8 mouse cellular contexts compared by ENCODE assay signal in genomic region chr6:4407748-4408147, GRCm38 (mm10).
DNase-seq lines count a peak whose midpoint lies in the region; ATAC-seq and TF ChIP-seq lines count a peak whose summit lies in the region.

No protein-coding gene starts in this region.

- H3K27me3 ChIP-seq in hindbrain, embryonic 11.5 days (ENCODE audit: control insufficient read depth, insufficient read depth, low read length) = no peaks in the 10 kb centered on the region
- H3K27me3 ChIP-seq in hindbrain, embryonic 10.5 days (ENCODE audit: insufficient read depth, poor library complexity, severe bottlenecking) = no peaks in the 10 kb centered on the region

- no peaks in the 10 kb centered on the region for H3K9me3 ChIP-seq in hindbrain, embryonic 11.5 days (ENCODE audit: control insufficient read depth, low read length)
- no peaks in the 10 kb centered on the region for H3K9me3 ChIP-seq in hindbrain, embryonic 10.5 days
- no peaks in the 10 kb centered on the region for H3K9me3 ChIP-seq in ES-E14 (ENCODE audit: control insufficient read depth, insufficient read depth, low read depth, low read length)

- peak; percentile 45 for DNase-seq in hindbrain, embryonic 11.5 days (ENCODE audit: low spot score)
- DNase-seq in hindbrain, embryonic 10.5 days (ENCODE audit: low spot score) = no peak
- DNase-seq in 3T3-L1 (ENCODE audit: low read depth, low spot score) = peak; percentile 93
- DNase-seq in ES-E14 (ENCODE audit: low read depth, low spot score) = peak; percentile 59
- peak; percentile 27 for DNase-seq in embryo, embryonic 9.5 days (ENCODE audit: extremely low spot score)
- no peak for DNase-seq in right cerebral cortex, postnatal 25 days
- no peak for DNase-seq in right cerebral cortex, postnatal 4 days

- no peaks in the 10 kb centered on the region for H3K36me3 ChIP-seq in hindbrain, embryonic 11.5 days (ENCODE audit: control insufficient read depth, insufficient read depth, low read length)
- H3K36me3 ChIP-seq in hindbrain, embryonic 10.5 days = no peaks in the 10 kb centered on the region
- no peaks in the 10 kb centered on the region for H3K36me3 ChIP-seq in ES-E14 (ENCODE audit: control insufficient read depth, insufficient read depth, low read length, poor library complexity, severe bottlenecking)

- H3K4me1 ChIP-seq in hindbrain, embryonic 11.5 days (replicated peaks; ENCODE audit: control insufficient read depth, insufficient read depth, low read length) = no peaks in the 10 kb centered on the region
- H3K4me1 ChIP-seq in hindbrain, embryonic 10.5 days (replicated peaks) = no peaks in the 10 kb centered on the region
- H3K4me1 ChIP-seq in ES-E14 (ENCODE audit: control insufficient read depth in 2 of 2, insufficient read depth in 2 of 2, low read length in 2 of 2, poor library complexity in 1 of 2) = no peaks in the 10 kb centered on the region

- no peak overlapping the region for H3K4me3 ChIP-seq in hindbrain, embryonic 11.5 days (ENCODE audit: low read depth, low read length)
- no peak overlapping the region for H3K4me3 ChIP-seq in hindbrain, embryonic 10.5 days
- no peak overlapping the region for H3K4me3 ChIP-seq in ES-E14 (ENCODE audit: insufficient read depth in 1 of 2, low read depth in 1 of 2, low read length in 2 of 2, poor library complexity in 1 of 2, severe bottlenecking in 1 of 2)

- no peak overlapping the region for H3K4me2 ChIP-seq in hindbrain, embryonic 11.5 days (replicated peaks; ENCODE audit: low read depth, low read length)

- no peak for ATAC-seq in hindbrain, embryonic 11.5 days (ENCODE audit: low FRiP score)
- ATAC-seq in inflammation-experienced regulatory T-cells, adult 6 months = no peak

- in situ Hi-C loops in ES-E14 (cut with MboI; ENCODE audit: low sequenced_read_pairs in 2 of 2, unreplicated experiment in 2 of 2) = no loop called here

- H3K27ac ChIP-seq in hindbrain, embryonic 11.5 days (ENCODE audit: low read depth, low read length) = no peak overlapping the region
- no peak overlapping the region for H3K27ac ChIP-seq in hindbrain, embryonic 10.5 days
- no peak overlapping the region for H3K27ac ChIP-seq in ES-E14 (ENCODE audit: insufficient read depth, low read depth, low read length, poor library complexity, severe bottlenecking)

- WGBS in hindbrain, embryonic 11.5 days = 55% methylated on average over 3 of the region's 3 CpGs
- WGBS in hindbrain, embryonic 10.5 days = 54% methylated on average over 3 of the region's 3 CpGs

- no peak overlapping the region for H3K9ac ChIP-seq in hindbrain, embryonic 11.5 days (ENCODE audit: low read depth, low read length)
- no peak overlapping the region for H3K9ac ChIP-seq in ES-E14 (ENCODE audit: insufficient read depth, low read depth, low read length, poor library complexity, severe bottlenecking)

TF ChIP-seq in ES-E14, 5 proteins besides CTCF, POLR2A, EP300 and RAD21:
- peak; percentile 48; the same call in 1 of the 2 replicates for TF ChIP-seq ZC3H11A (IDR thresholded peaks at IDR 0.05; ENCODE audit: borderline replicate concordance, low read depth, low read length)
- TF ChIP-seq HCFC1 (IDR thresholded peaks at IDR 0.05; ENCODE audit: borderline replicate concordance, insufficient read depth, low read length) = no peak

Comparison
In these comparisons a context has a peak if more than half of its experiments do, and no peak if none do; other contexts are left out.
1. DNase-seq: peak in hindbrain, embryonic 11.5 days (single experiment), 3T3-L1 (single experiment), ES-E14 (single experiment) and embryo, embryonic 9.5 days (single experiment); none in hindbrain, embryonic 10.5 days (single experiment), right cerebral cortex, postnatal 25 days (single experiment) and right cerebral cortex, postnatal 4 days (single experiment).